Mouse (Mus musculus) colon, adult 2 months (tissue): Measurements from ENCODE around the gene Rpl5. TPM values are rescaled to one million over a fixed set of nuclear protein-coding genes. Genes with fewer than 3 reads are reported as not detected.

Experiments used
- polyA plus RNA-seq: library from polyadenylated mRNA; depleted of rRNA; stranded (reverse); fragments of >200 nt; gene quantifications from 2 replicates; pipeline ENCODE4 v1.2.3, GENCODE M21; 2012; rRNA removed

The Rpl5 gene
- polyA plus RNA-seq: 11.8 and 19.3 TPM in 2 replicates

DNA sequence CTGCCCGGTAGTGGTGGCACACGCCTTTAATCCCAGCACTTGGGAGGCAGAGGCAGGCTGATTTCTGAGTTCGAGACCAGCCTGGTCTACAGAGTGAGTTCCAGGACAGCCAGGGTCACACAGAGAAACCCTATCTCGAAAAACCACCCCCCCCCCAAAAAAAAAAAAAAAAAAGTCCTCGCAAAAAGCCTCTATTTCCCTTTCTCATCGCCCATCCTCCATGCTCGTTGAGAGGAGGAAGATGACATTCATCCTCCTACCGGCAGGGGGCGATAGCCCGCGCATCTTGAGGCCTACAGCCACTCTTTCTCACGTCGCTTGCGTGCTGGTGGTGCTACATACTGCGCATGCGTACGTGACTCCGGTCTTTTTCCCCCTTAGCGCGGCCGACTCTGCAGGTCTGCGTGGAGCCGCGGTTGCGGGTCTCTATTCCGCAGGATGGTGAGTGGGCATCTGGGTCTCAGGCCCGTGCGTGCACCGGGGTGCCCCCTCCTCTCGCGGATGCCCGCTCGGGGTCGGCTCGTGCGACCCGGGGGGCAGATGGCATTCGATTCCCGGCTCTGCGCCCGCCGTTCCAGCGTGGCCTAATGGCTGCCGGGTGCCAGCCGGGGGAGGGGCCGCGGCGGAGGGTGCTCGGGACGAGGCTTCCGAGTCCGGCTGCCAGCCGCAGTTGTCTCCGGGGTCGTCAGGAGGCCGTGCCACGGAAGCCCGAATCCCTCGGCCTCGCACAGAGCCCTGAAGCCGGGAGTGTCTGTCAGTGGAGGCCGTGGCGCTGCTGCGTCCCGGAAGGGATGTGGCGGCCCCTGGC is at the start of gene Rpl5:
TSS of gene Rpl5 (plus strand) at position 297 of the 808 bp plus-strand sequence.

GRCm38 (mm10) chr5:107874561-107875260 is 25.6 kb upstream of the Rpl5 start, which contains the start of gene Evi5:
Gene Evi5, minus strand, starts transcription at chr5:107875107.

Other genes with a start within 250 kb of the Rpl5 start
- 22.6 and 24.7 TPM in 2 replicates for gene Gfi1, start 174.5 kb upstream of the Rpl5 start, polyA plus RNA-seq
- gene Ube2d2b, start 70.4 kb upstream of the Rpl5 start, polyA plus RNA-seq: not detected in 2 replicates
- gene Evi5, start 25.4 kb upstream of the Rpl5 start, polyA plus RNA-seq: 12.7 and 13.5 TPM in 2 replicates
- 1.0 and 1.2 TPM in 2 replicates for gene Fam69a, start 86.6 kb downstream of the Rpl5 start, polyA plus RNA-seq
- 9.0 and 10.1 TPM in 2 replicates for gene Mtf2, start 165.2 kb downstream of the Rpl5 start, polyA plus RNA-seq
- 70.0 and 74.0 TPM in 2 replicates for gene Tmed5, start 232.1 kb downstream of the Rpl5 start, polyA plus RNA-seq
- 0.09 TPM in 1 of 2 replicates, not detected in the other for gene Ccdc18, start 232.4 kb downstream of the Rpl5 start, polyA plus RNA-seq